Mouse (Mus musculus) large intestine, adult 2 months (tissue): ENCODE results near the gene Pyroxd1. TPM values are rescaled to one million over a fixed set of nuclear protein-coding genes. Genes with fewer than 3 reads are reported as not detected.
"Not testable (repeated sequence)": the region's sequence is repeated elsewhere in the genome, so short reads cannot be mapped to it uniquely, and the experiment has no call there.

ENCODE experiments used
- DNase-seq: peaks from one replicate; pipeline ENCODE4 v3.0.0-alpha.2; 2012; ENCODE audit warnings: low read depth, low spot score
- WGBS: fragments of 180-500 bp; shearing (Covaris S2); methylation state at CpG from one replicate; pipeline ENCODE4 v1.1.7; 2018; 5-methylcytosine and 5-hydroxymethylcytosine counted together
- polyA plus RNA-seq: library from polyadenylated mRNA; depleted of rRNA; stranded (reverse); fragments of >200 nt; gene quantifications from 2 replicates; pipeline ENCODE4 v1.2.3, GENCODE M21; 2012; rRNA removed

Gene Pyroxd1
- polyA plus RNA-seq: 5.9 and 8.2 TPM in 2 replicates

DNA sequence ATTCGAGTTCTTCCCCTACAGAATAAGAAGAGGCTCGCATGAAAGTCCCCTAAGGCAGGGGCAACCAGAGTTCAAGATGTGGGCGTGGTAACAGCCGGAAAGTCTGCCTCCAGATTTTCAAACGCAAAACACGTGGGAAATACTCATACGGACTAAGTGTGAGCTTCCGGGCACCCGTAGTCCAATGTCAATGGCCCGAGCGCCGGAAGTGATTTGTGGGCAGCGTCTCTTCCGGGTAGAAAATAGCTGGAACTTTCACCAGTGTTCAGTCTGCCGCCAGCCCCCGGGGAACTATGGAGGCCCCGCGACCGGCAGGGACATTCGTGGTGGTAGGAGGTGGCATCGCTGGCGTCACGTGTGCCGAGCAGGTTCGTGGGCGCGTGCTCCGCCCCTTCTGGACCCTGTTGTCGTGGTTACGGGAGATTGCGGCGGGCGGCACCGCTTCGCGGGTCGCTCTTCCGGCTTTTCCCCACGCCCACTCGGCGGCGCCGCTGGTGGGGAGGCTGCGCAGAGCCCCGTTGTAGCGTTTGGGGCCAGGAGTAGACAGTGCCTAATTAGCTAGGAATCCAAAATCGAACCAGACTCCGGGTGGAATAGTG, at the start of gene Pyroxd1:
Gene Pyroxd1 (plus strand): TSS at position 215 of the 599 bp plus-strand sequence.
- peak; percentile 81 for DNase-seq
- WGBS: under 1% methylated on average over 48 of the region's 48 CpGs

GRCm38 (mm10) chr6:142298098-142298497, 47.4 kb upstream of the Pyroxd1 start, which contains the start of gene Iapp:
Iapp (plus strand) TSS chr6:142298423.
- 51% methylated on average over 4 of the region's 4 CpGs for WGBS

DNA sequence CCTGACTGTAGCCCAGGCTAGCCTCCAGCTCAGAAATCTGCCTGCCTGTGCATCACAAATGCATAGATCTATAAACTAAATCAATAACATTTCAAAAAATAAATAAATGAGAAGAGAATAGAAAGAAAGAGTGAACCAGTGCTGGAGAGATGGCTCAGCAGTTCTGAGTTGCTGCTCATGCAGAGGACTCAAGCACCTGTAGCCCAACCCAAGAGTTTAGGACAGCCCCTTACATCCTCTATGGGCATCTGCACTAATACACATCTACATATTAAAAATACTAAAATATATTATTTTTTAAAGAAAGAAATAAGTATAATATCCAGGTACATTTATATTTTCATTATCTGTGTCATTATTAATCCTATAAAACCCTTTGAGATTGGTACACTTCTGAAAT, 40.4 kb upstream of the Pyroxd1 start:
- DNase-seq: no peak

More at GRCm38 (mm10) chr6:142298098-142298497, 47.4 kb upstream of the Pyroxd1 start, which contains the start of gene Iapp:
- DNase-seq: no peak

- DNase-seq: no peak
- WGBS: 72% methylated on average over 5 of the region's 5 CpGs
Observed at GRCm38 (mm10) chr6:142314285-142314684, 31.2 kb upstream of the Pyroxd1 start.

DNA sequence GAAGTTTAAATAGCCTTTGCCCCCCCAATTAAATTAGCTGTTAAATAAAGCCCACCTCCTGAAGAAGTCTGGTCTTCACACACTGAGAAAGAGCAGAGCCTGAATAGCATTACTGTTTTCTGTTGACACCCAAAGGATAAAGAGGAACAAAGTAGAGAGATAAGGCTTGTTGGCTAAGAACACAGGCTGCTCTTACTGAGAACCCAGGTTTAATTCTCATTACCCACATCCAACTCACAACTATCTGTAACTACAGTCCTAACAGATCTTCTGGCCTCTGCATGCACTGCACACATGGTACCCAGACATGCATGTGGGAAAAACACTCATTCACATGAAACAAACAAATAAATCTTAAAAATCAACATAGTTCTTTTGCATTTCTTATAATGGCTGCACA, 28.3 kb upstream of the Pyroxd1 start:
- no peak for DNase-seq

DNA sequence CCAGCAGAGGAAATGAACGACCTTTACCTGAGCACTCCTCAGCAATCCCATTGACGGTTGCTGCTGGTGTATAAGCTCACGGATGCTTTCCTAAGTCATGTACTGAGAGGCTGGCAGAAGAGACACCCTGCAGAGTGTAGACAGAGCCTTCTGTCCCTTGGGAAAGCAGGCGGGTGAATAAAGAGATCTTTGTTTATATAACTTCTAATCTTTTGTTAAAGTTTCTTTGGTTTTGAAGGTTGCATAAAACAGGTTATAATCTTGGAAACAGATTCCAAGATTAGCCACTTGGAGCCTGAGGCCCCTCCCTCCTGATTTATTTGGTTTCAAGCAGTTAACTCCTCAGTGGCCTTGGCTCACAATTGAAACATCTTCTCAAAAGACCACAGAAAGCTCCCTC, 22.6 kb upstream of the Pyroxd1 start, which contains the start of gene Slco1a5:
Gene Slco1a5 (minus strand): TSS at position 101 of the 400 bp plus-strand sequence.
- 18% methylated on average over 4 of the region's 4 CpGs for WGBS
- no peak for DNase-seq

DNA sequence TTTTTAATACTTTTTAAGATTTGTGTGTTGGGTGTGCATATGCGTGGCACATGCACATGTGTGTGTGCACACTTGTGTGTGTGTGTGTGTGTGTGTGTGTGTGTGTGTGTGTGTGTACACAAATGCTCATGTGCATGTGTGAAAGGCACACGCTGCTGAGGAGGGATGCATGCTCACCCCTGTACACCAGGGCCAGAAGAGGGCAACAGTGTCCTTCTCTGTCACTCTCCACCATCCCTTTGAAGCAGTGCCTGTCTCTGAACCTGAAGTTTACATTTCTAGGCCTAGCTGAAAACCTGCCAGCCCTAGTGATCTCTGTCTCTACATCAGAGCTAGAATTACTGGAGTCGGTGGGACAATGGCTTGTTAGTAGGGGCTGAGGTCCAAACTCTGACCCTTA, 18.9 kb upstream of the Pyroxd1 start:
- DNase-seq: no peak
- 68% methylated on average over 3 of the region's 3 CpGs for WGBS

DNA sequence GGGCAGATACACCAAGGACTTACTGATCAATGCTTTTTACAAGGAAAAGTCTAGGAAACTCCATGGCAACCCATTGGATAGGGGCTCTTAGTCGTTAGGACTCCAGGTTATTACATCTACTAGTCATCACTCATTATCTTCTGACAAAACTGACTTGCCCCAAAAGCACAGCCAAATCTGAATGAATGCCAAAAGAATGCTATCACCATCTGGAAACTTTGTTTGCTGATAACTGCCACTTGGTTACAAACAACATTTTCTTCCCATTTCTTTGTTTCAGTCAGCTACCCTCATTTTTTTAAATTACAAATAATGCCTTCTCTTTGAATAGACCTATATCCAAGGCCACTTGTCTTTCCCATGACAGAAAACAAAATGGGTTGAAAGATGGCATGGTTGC, 16.3 kb upstream of the Pyroxd1 start:
- 47% methylated on average over 1 of the region's 1 CpGs for WGBS
- no peak for DNase-seq

GRCm38 (mm10) chr6:142338961-142339360, 6.5 kb upstream of the Pyroxd1 start:
- DNase-seq: no peak
- 53% methylated on average over 2 of the region's 2 CpGs for WGBS

GRCm38 (mm10) chr6:142339576-142339975, 5.9 kb upstream of the Pyroxd1 start:
- WGBS: 29% methylated on average over 2 of the region's 2 CpGs
- DNase-seq: no peak

DNA sequence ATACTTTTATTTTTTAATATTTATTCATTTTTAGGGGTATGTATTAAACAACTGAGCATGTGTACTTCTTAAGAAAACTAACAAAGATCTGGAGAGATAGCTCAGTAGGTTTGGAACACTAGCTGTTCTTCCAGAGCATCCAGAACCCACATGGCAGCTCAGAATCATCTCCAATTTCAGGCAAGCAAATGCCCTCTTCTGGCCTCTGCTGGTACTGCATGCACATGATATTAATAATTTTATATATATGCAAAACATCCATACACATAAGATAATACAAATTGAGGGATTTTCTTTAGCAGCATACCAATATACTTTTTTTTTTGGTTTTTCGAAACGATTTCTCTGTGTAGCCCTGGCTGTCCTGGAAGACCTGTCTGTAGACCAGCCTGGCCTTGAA, 1.9 kb upstream of the Pyroxd1 start:
- WGBS: 76% methylated on average over 2 of the region's 2 CpGs
- no peak for DNase-seq

- peak; percentile 56 for DNase-seq
- WGBS: 26% methylated on average over 12 of the region's 12 CpGs
Observed at GRCm38 (mm10) chr6:142346181-142347110, 992 bp downstream of the Pyroxd1 start.

GRCm38 (mm10) chr6:142347431-142348385, 2.3 kb downstream of the Pyroxd1 start:
- 66% methylated on average over 11 of the region's 11 CpGs for WGBS
- DNase-seq: no peak

DNA sequence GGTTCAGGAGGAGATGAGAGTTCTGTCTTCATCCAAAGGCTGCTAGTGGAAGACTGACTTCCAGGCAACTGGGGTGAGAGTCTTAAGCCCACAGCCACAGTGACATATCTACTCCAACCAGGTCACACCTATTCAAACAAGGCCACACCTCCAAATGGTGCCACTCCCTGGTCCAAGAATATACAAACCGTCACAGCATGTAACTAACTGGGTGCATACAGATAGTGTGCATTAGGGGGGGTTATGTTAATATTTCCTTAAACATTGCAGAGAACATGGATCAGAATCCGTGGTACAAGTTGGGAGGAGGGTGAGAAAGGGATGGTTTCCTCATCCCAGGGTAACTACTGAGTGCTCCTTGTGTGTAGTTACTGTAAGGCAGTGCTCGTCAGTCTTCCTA, 6.6 kb downstream of the Pyroxd1 start:
- WGBS: 51% methylated on average over 3 of the region's 3 CpGs

DNA sequence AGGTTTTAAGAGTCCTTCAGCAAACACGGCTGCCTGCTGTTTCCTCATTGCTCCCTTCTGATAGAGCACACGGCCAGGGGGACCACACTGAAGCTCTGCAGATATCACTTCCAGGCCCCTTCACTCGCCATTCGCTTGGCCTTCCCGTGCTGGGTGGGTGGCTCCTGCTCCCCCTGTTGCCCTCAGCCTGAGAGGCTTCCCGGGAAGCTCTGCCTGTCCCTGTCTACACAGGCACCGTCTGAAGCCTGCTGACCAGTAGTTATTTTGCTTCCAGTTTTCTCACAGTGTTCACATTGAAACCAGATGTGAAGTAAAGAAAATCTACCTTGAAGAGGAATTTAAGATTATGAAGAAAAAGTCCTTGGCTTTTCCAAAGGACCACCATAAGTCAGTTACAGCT, 11.7 kb downstream of the Pyroxd1 start:
- 66% methylated on average over 7 of the region's 7 CpGs for WGBS
- no peak for DNase-seq

More for the DNA sequence above, 6.6 kb downstream of the Pyroxd1 start:
- DNase-seq: not testable (repeated sequence)

GRCm38 (mm10) chr6:142362036-142362435, 16.6 kb downstream of the Pyroxd1 start:
- WGBS: 83% methylated on average over 6 of the region's 6 CpGs
- DNase-seq: no peak

GRCm38 (mm10) chr6:142363019-142363576, 17.6 kb downstream of the Pyroxd1 start:
- 50% methylated on average over 9 of the region's 9 CpGs for WGBS
- no peak for DNase-seq

DNA sequence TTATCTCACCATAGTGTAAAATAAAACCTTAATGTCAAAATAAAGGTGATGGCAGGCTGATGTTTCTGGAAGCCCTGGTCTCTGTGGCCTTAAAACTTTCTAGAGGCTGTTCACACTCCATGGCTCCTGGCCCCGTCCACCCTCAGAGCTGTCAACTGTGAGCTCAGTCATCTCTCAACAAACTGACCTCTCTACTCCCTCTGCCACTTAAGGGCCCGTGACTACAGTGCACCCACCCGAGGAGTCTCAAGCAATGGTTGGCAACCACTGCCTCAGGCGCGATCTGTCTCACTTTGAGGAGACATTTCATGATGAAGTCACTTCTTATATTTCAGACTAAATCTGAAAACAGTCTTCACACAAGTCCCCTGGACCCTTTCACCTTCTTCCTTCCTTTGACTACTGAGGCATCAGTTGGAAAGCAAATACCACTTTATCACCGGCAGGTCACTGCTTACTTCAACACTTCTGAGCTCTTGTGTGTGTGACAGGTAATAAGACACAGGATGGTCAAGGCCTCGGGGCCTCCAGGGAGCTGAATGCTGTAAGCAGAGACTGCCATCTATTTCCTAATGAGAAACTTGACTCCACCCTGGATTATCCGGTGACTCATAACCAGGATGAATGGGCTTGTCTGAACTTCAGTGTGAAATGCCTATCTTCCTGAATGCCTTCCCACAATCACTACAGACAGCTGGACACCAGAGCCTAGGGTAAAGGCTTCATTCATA, 20.5 kb downstream of the Pyroxd1 start:
- WGBS: 76% methylated on average over 8 of the region's 8 CpGs
- no peak for DNase-seq
